Mouse (Mus musculus): ENCODE data around the gene Fam114a1. TPM values are rescaled to one million over a fixed set of nuclear protein-coding genes. Genes with fewer than 3 reads are reported as not detected.

The Fam114a1 gene
- 20.0 and 22.5 TPM in 2 replicates for polyA plus RNA-seq (2012; rRNA removed)

GRCm38 (mm10) chr5:64969861-64970771 lies at the start of gene Fam114a1:
TSS of gene Fam114a1 (plus strand) at chr5:64970071.

DNA sequence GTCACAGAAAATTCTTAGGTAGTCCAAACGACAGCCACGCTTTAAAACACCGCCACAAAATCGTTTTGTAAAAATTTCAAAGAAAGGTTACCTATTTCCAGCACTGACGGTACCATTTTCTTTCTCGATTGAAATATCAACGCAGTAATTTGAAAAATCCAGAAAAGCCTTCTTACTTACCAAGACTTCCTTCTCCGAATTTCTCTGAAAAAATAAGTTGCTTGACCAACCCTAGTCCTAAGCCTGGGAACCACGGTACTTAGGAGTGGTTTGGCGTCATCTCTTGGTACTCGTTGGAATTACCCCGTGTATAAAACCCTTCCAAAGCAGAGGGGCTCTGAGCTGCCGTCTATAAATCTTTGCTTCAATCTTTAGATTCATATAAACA lies 10.0 kb upstream of the Fam114a1 start, which contains the start of gene Tlr6:
Tlr6 (minus strand) TSS at position 255 of the 388 bp plus-strand sequence.

Other genes starting within 250 kb of the Fam114a1 start
- 24.5 and 34.4 TPM in 2 replicates for gene Klf3, start 166.7 kb upstream of the Fam114a1 start, polyA plus RNA-seq (2012; rRNA removed)
- gene Tlr1, start 36.5 kb upstream of the Fam114a1 start, polyA plus RNA-seq (2012; rRNA removed): 0.48 and 0.70 TPM in 2 replicates
- 0.38 and 0.43 TPM in 2 replicates for gene Tlr6, start 10.0 kb upstream of the Fam114a1 start, polyA plus RNA-seq (2012; rRNA removed)
- gene Tmem156, start 122.1 kb downstream of the Fam114a1 start, polyA plus RNA-seq (2012; rRNA removed): 0.13 and 0.17 TPM in 2 replicates
- gene Klhl5, start 137.5 kb downstream of the Fam114a1 start, polyA plus RNA-seq (2012; rRNA removed): 22.4 and 31.8 TPM in 2 replicates
- 8.5 and 13.6 TPM in 2 replicates for gene Wdr19, start 229.6 kb downstream of the Fam114a1 start, polyA plus RNA-seq (2012; rRNA removed)

Measured in central nervous system, embryonic 11.5 days (tissue).